Mouse (Mus musculus) forebrain, embryonic 14.5 days (tissue): ENCODE results near the gene Rbm4. TPM values are rescaled to one million over a fixed set of nuclear protein-coding genes. Genes with fewer than 3 reads are reported as not detected.
"Not testable (repeated sequence)": the region's sequence is repeated elsewhere in the genome, so short reads cannot be mapped to it uniquely, and the experiment has no call there.

ENCODE experiments used
- ATAC-seq: fragments of 200-750 bp; cut with Nextera tagmentation; 2 replicates; pipeline ENCODE4 v1.8.0; 2017; ENCODE audit warnings: mild to moderate bottlenecking, moderate library complexity
- DNase-seq: peaks from one replicate; pipeline ENCODE4 v3.0.0-alpha.2; 2015; ENCODE audit warnings: low spot score
- H3K27ac ChIP-seq: fragments of 300-500 bp; sonication (generic); 2 replicates; pipeline ENCODE4 v1.5.1; 2014; ENCODE audit warnings: low read depth, mild to moderate bottlenecking, control low read depth, low read length, moderate library complexity
- H3K27me3 ChIP-seq: fragments of 300-500 bp; sonication (generic); replicated peaks from 2 replicates; pipeline ENCODE4 v1.6.1; 2014; ENCODE audit warnings: low read length, control low read depth, mixed read lengths; ENCODE audit not compliant: control insufficient read depth, insufficient read depth
- H3K36me3 ChIP-seq: fragments of 300-500 bp; sonication (generic); 2 replicates; pipeline ENCODE4 v1.6.1; 2014; ENCODE audit warnings: low read length, control low read depth; ENCODE audit not compliant: control insufficient read depth, insufficient read depth
- H3K4me1 ChIP-seq: fragments of 300-500 bp; sonication (generic); 2 replicates; pipeline ENCODE4 v1.6.1; 2014; ENCODE audit warnings: antibody characterized with exemption, low read length, control low read depth; ENCODE audit not compliant: control insufficient read depth, insufficient read depth
- H3K4me2 ChIP-seq: fragments of 300-500 bp; sonication (generic); 2 replicates; pipeline ENCODE4 v1.6.1; 2014; ENCODE audit warnings: mild to moderate bottlenecking, control low read depth, low read length
- H3K4me3 ChIP-seq: fragments of 300-500 bp; sonication (generic); 2 replicates; pipeline ENCODE4 v1.5.1; 2014; ENCODE audit warnings: low read depth, low read length, control low read depth
- H3K9ac ChIP-seq: fragments of 300-500 bp; sonication (generic); 2 replicates; pipeline ENCODE4 v1.6.1; 2014; ENCODE audit warnings: mild to moderate bottlenecking, low read length, control low read depth, moderate library complexity
- H3K9me3 ChIP-seq: fragments of 300-500 bp; sonication (generic); replicated peaks from 2 replicates; pipeline ENCODE4 v1.6.1; 2016; ENCODE audit warnings: low read length, control low read depth, mixed read lengths; ENCODE audit not compliant: control insufficient read depth
- WGBS: fragments of 180-500 bp; shearing (Covaris S2); extraction: QIAGEN DNeasy Blood & Tissue Kit; methylation state at CpG from one replicate; pipeline ENCODE4 v1.1.7; 2014; 5-methylcytosine and 5-hydroxymethylcytosine counted together
- polyA plus RNA-seq: library from polyadenylated mRNA; unstranded; fragments of >200 nt; fragmentation: Nextera tagmentation; extraction: Ambion mirVana; gene quantifications from 2 replicates; pipeline ENCODE4 v1.2.1, GENCODE M21; 2014

Gene Rbm4
- polyA plus RNA-seq, 1 experiment from 2014 or later: 132 TPM

DNA sequence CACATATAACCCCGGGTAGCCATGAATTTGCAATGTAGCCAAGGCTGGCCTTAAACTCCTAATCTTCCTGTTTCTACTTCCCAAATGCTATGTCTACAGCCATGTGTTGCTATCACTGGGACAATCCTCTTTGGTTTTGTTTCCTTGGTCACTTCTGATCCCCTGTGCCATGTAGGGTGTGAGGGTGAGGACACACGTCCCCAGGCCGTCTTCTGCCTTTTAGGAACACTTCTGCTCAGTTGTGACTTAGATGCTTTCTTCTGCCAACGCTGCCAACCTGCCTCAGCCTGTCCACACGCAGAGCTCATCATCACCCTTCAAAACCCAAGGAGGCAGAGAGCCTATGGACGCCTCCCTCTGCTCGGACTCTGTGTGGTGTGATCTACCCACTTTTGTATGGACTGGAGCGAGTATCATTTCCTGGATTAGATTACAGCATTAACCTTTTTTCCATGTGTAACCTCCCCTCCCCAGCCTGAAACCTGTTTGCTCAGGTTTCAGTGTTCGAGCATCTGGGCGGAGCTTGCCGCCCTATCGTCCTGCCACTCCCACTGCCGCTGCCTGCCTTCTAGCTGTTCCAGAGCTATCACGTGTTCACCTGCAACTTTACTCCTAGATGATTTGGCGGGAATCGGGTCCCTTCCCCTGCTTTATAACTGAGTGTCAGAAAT lies 34.9 kb upstream of the Rbm4 start:
- H3K4me1 ChIP-seq: no peaks in the 10 kb centered on the region
- DNase-seq (no peak), ATAC-seq (no peak)
- no peak overlapping the region for H3K4me2 ChIP-seq
- H3K27ac ChIP-seq: no peak overlapping the region
- WGBS: 64% methylated on average over 16 of the region's 16 CpGs
- no peaks in the 10 kb centered on the region for H3K27me3 ChIP-seq
- no peak overlapping the region for H3K4me3 ChIP-seq
- peaks cover 9% of the 10 kb centered on the region; the same call in 1 of the 2 replicates for H3K36me3 ChIP-seq
- no peak overlapping the region for H3K9ac ChIP-seq
- no peaks in the 10 kb centered on the region for H3K9me3 ChIP-seq

DNA sequence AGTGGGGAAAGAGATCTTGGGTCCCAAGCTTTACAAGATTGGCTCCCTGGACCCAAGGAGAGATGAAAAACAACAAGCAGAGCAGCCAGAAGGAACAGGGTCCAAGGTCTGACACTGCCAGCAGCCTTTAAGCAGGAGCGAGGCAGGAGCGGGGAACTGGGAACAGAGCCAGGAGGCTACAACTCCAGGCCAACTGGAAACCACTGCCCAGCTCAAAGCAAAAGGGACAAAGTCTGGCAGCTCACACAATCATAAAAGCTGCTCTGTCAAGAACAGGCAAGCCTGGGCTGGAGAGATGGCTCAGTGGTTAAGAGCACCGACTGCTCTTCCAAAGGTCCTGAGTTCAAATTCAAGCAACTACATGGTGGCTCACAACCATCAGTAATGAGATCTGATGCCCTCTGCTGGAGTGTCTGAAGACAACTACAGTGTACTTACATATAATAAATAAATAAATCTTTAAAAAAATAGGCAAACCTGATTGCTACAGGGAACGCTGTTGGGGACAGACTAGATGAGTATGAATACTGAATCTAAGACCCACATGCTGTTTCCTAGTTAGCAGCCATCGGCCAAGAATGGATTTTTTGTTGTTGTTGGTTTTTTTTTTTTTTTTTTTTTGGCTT lies 27.1 kb upstream of the Rbm4 start:
- ATAC-seq (0 out of 2 replicates have a peak, but pooled peaks have one; percentile 54), DNase-seq (peak; percentile 74)
- WGBS: 62% methylated on average over 5 of the region's 5 CpGs
- H3K27ac ChIP-seq: no peak overlapping the region
- no peaks in the 10 kb centered on the region for H3K27me3 ChIP-seq
- H3K4me1 ChIP-seq: no peaks in the 10 kb centered on the region
- no peak overlapping the region for H3K9ac ChIP-seq
- no peak overlapping the region for H3K4me3 ChIP-seq
- no peak overlapping the region for H3K4me2 ChIP-seq
- H3K36me3 ChIP-seq: peaks cover 6% of the 10 kb centered on the region; the same call in 1 of the 2 replicates
- H3K9me3 ChIP-seq: no peaks in the 10 kb centered on the region

DNA sequence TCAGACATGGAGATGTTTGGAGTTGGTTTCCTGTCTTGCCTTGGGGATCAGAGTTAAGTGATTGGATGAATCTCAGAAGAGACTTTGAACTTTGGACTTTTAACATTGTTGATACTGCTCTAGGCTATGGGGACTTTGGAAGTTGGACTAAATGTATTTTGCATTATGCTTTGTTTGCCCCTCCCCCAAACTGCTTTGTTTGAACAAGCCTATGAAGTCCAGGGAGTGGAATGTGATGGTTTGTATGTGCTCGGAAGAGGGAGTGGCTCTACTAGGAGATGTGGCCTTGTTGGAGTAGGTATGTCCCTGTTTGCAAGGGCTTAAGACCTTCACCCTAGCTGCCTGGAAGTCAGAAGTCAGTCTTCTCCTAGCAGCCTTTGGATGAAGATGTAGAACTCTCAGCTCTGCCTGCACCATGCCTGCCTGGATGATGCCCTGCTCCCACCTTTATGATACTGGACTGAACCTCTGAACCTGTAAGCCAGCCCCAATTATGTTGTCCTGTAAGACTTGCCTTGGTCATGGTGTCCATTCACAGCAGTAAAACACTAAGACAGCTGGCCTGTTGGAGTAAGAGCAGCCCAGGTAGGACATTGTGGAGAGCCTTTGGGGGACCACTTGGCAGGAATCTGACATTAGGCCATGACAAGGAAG lies 23.6 kb upstream of the Rbm4 start:
- no peak for DNase-seq
- no peaks in the 10 kb centered on the region for H3K27me3 ChIP-seq
- no peak for ATAC-seq
- no peaks in the 10 kb centered on the region for H3K36me3 ChIP-seq
- WGBS: 78% methylated on average over 1 of the region's 1 CpGs
- H3K4me3 ChIP-seq: no peak overlapping the region
- H3K4me2 ChIP-seq: no peak overlapping the region
- H3K27ac ChIP-seq: no peak overlapping the region
- peaks cover under 1% of the 10 kb centered on the region; the same call in 1 of the 2 replicates for H3K4me1 ChIP-seq
- H3K9me3 ChIP-seq: 0 out of 2 replicates have a peak, but pooled peaks cover 2% of the 10 kb centered on the region
- H3K9ac ChIP-seq: no peak overlapping the region

DNA sequence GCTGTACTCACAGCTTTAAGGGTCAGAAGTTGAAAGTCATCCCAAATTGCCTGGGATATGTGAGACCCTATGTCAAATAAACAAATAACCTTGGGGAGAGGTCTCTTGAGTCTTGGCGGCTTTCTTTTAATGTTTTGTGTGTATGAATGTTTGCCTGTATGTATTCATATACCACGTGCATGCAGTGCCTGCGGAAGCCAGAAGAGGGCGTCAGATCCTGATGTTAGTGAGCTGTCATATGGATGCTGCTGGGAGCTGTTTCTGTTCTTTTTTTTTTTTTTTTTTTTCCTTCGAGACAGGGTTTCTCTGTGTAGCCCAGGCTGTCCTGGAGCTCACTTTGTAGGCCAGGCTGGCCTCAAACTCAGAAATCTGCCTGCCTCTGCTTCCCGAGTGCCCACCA lies 19.3 kb upstream of the Rbm4 start:
- H3K4me1 ChIP-seq: peaks cover 17% of the 10 kb centered on the region
- no peak overlapping the region for H3K9ac ChIP-seq
- 72% methylated on average over 6 of the region's 6 CpGs for WGBS
- H3K27ac ChIP-seq: no peak overlapping the region
- H3K36me3 ChIP-seq: no peaks in the 10 kb centered on the region
- H3K27me3 ChIP-seq: no peaks in the 10 kb centered on the region
- H3K4me2 ChIP-seq: no peak overlapping the region
- DNase-seq (no peak), ATAC-seq (no peak)
- H3K9me3 ChIP-seq: 0 out of 2 replicates have a peak, but pooled peaks cover 2% of the 10 kb centered on the region
- no peak overlapping the region for H3K4me3 ChIP-seq

DNA sequence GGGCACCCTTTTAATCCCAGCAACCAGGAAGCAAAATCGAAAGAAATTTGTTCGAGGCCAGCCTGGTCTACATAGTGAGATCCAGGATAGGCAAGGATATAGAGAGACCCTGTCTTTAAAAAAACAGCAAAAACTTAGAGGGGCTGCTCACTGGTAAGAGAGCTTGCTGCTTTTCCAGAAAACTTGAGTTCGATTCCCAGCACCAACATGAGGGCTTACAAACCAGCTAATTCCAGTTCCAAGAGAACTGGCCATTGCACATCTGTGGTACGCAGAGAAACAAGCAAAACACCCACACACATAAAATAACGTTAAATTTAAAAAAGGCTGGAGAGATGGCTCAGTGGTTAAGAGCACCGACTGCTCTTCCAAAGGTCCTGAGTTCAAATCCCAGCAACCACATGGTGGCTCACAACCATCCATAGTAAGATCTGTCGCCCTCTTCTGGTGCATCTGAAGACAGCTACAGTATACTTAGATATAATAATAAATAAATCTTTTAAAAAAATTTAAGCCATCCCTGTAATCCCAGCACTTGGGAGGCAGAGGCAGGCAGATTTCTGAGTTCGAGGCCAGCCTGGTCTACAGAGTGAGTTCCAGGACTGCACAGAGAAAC lies 18.7 kb upstream of the Rbm4 start:
- H3K9me3 ChIP-seq, ATAC-seq, H3K36me3 ChIP-seq, H3K27me3 ChIP-seq, DNase-seq: not testable (repeated sequence)
- Histone ChIP-seq H3K9ac (peak overlapping the region; percentile 84), H3K27ac (peak overlapping the region; percentile 86; the same call in 1 of the 2 replicates), H3K4me1 (peaks cover 17% of the 10 kb centered on the region), H3K4me2 (peak overlapping the region; percentile 88), H3K4me3 (peak overlapping the region; percentile 79)
- WGBS: 79% methylated on average over 8 of the region's 8 CpGs

DNA sequence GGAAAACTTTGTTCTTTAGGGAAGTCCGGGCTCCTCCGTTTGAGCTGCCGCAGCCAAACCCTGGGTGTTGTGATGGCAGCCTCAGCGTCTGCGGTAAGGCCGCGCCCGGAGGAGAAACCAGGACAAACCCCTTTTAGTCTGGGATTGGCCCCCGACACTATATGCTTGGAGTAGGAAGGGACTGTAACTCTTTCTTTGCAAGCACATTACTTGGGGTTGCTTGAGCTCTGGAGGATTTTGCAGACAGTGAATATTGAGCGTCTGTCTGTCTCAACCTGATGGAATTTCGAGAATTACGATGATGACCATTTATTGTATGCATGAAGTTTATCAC lies 18.2 kb upstream of the Rbm4 start:
- peaks cover 17% of the 10 kb centered on the region for H3K4me1 ChIP-seq
- peak overlapping the region; percentile 79 for H3K4me3 ChIP-seq
- H3K4me2 ChIP-seq: peak overlapping the region; percentile 88
- H3K9me3 ChIP-seq: 0 out of 2 replicates have a peak, but pooled peaks cover 2% of the 10 kb centered on the region
- ATAC-seq (peak; percentile 28), DNase-seq (no peak)
- H3K27ac ChIP-seq: peak overlapping the region; percentile 86
- no peaks in the 10 kb centered on the region for H3K27me3 ChIP-seq
- no peaks in the 10 kb centered on the region for H3K36me3 ChIP-seq
- H3K9ac ChIP-seq: peak overlapping the region; percentile 84
- WGBS: 5% methylated on average over 12 of the region's 12 CpGs

DNA sequence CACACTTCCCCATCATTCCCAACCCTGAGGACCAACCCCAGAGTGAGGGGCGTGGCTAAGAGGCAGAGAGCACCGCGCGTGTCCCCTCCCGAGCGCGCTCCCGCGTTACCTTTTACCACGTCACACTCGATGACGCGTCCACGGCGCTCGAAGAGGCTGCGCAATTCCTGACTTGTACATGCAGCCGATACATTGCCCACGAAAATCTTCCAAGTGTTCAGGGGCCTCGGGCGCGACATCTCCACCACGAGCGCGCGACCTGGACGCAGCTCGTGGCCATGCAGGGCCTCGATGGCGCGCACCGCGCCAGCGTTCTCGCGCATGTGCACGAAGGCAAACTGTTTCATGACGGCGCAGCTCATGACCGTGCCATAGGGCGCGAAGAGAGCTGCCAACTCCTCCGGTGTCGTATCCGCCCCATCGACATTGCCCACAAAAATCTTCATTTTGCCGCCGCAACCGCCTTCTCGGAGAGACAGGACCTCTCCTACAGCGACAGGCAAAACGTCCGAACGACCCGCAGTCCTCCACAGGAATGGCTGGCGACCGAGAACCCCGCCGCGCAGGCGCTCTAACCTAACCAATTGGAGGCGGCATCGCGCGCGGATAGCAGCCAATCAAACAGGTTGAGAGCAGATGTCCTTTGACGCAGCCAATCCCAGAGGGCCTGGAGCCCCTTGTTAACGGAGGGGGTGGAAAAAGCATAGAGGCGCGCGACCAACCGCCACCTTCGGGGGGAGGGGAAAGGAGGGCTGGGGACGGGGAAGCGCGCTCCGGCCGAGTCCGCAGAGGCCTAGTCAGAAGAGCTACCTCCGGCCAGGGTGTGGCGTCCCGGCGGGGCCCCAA lies 17.6 kb upstream of the Rbm4 start, which contains the start of the genes Gm21992 and Rbm14:
TSS of gene Gm21992 (minus strand) at position 550 of the 846 bp plus-strand sequence.
TSS of gene Rbm14 (minus strand) at position 572 of the 846 bp plus-strand sequence.
- peaks cover 17% of the 10 kb centered on the region for H3K4me1 ChIP-seq
- H3K4me2 ChIP-seq: peak within 1 kb of the TSS; percentile 88
- WGBS: under 1% methylated on average over 83 of the region's 83 CpGs
- DNase-seq: peak; percentile 99
- H3K36me3 ChIP-seq: no peaks in the 10 kb centered on the region
- peak within 1 kb of the TSS; percentile 79 for H3K4me3 ChIP-seq
- 0 out of 2 replicates have a peak, but pooled peaks cover 2% of the 10 kb centered on the region for H3K9me3 ChIP-seq
- H3K9ac ChIP-seq: peak within 1 kb of the TSS; percentile 84
- ATAC-seq: peak; percentile 99
- no peaks in the 10 kb centered on the region for H3K27me3 ChIP-seq
- peak within 1 kb of the TSS; percentile 87 for H3K27ac ChIP-seq

DNA sequence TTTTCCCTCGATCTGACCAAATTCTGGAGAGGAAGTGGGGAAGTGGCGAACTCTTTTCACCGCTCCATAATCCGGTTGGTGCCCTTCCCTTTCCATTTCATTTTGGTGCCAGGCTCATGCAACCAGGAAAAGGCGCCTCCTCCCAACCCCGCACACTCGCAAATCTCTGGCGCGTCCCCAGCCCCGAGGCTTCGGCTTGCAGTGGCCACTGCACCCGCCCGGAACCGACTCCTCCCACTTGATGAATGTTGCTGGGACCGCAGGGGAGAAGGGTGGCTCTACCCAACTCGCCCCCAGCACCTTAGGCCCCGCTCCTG lies 17.0 kb upstream of the Rbm4 start:
- DNase-seq: no peak
- Histone ChIP-seq H3K9me3 (0 out of 2 replicates have a peak, but pooled peaks cover 2% of the 10 kb centered on the region), H3K4me2 (peak overlapping the region; percentile 88), H3K27me3 (no peaks in the 10 kb centered on the region), H3K4me1 (peaks cover 17% of the 10 kb centered on the region), H3K4me3 (peak overlapping the region; percentile 79), H3K36me3 (no peaks in the 10 kb centered on the region), H3K27ac (peak overlapping the region; percentile 87), H3K9ac (peak overlapping the region; percentile 84)
- no peak for ATAC-seq
- under 1% methylated on average over 17 of the region's 17 CpGs for WGBS
